Mouse (Mus musculus) cortical plate, adult 2 months (tissue): ENCODE measurements around the gene Rab5if. TPM values are rescaled to one million over a fixed set of nuclear protein-coding genes. Genes with fewer than 3 reads are reported as not detected.
"Not testable (repeated sequence)": the region's sequence is repeated elsewhere in the genome, so short reads cannot be mapped to it uniquely, and the experiment has no call there.

ENCODE experiments used
- H3K27ac ChIP-seq: fragments of 200-500 bp; 2 replicates; pipeline ENCODE4 v1.5.1; 2012; ENCODE audit warnings: low read length, control low read depth, inconsistent platforms; ENCODE audit not compliant: insufficient read depth
- H3K4me1 ChIP-seq: fragments of 200-500 bp; 2 replicates; pipeline ENCODE4 v1.6.1; 2011; ENCODE audit warnings: low read length; ENCODE audit not compliant: control insufficient read depth, insufficient read depth
- H3K4me3 ChIP-seq: fragments of 200-500 bp; 2 replicates; pipeline ENCODE4 v1.5.1; 2011; ENCODE audit warnings: mild to moderate bottlenecking, low read length, control low read depth; ENCODE audit not compliant: insufficient read depth
- CTCF ChIP-seq: fragments of 200-500 bp; IDR thresholded peaks from 2 replicates; pipeline ENCODE4 v1.5.1; 2011; ENCODE audit warnings: mild to moderate bottlenecking, control low read depth, low read length; ENCODE audit not compliant: insufficient read depth; ENCODE audit errors: extremely low read depth
- POLR2A ChIP-seq: fragments of 200-500 bp; IDR thresholded peaks from 2 replicates; pipeline ENCODE4 v1.6.1; 2011; ENCODE audit warnings: mild to moderate bottlenecking, low read length, control low read depth; ENCODE audit not compliant: insufficient read depth; ENCODE audit errors: extremely low read depth
- polyA plus RNA-seq: library from polyadenylated mRNA; depleted of rRNA; stranded (reverse); fragments of >200 nt; gene quantifications from 2 replicates; pipeline ENCODE4 v1.2.3, GENCODE M21; 2012

Rab5if gene
- polyA plus RNA-seq, 1 experiment: 110 TPM

DNA sequence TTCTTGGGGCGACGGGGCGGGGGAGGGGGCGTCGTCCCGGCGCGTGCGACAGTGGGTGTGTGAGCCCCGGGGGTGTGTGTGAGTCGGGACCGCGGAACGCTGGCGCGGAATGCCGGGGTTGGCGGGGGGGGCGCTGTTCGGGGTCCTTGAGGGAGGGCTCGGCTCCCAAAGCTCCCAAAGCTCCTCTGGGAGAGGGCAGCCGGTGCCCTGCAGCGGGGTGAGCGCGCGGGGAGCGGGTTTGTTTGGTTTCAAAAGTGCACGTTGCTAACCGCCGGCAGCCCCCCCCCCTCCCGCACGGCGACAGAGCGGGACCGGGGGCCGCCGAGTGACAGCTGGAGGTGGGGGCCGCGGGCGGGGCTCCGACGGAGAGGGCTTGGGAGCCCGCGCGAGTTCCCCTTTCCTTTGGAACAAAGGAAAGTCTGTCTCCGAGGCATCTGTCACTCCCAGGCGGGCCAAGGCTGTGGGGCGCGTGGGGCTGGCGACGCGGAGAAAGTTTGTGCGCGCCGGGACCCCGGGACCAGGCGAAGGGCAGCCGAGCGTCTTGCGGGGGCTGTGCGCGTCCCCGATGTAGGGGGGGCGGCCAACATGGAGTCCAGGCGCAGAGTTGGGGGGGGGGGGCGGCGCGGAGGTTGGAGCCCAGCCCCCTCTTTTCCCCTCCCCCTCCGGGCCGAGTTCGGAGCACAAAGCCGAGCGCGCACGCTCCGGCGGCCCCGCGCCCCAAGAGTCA, 22.5 kb upstream of the Rab5if start:
- H3K4me3 ChIP-seq: peak overlapping the region; percentile 1; the same call in 1 of the 2 replicates
- H3K27ac ChIP-seq: no peak overlapping the region
- H3K4me1 ChIP-seq: 0 out of 2 replicates have a peak, but pooled peaks cover 1% of the 10 kb centered on the region
- TF ChIP-seq CTCF (no peak), POLR2A (no peak)

DNA sequence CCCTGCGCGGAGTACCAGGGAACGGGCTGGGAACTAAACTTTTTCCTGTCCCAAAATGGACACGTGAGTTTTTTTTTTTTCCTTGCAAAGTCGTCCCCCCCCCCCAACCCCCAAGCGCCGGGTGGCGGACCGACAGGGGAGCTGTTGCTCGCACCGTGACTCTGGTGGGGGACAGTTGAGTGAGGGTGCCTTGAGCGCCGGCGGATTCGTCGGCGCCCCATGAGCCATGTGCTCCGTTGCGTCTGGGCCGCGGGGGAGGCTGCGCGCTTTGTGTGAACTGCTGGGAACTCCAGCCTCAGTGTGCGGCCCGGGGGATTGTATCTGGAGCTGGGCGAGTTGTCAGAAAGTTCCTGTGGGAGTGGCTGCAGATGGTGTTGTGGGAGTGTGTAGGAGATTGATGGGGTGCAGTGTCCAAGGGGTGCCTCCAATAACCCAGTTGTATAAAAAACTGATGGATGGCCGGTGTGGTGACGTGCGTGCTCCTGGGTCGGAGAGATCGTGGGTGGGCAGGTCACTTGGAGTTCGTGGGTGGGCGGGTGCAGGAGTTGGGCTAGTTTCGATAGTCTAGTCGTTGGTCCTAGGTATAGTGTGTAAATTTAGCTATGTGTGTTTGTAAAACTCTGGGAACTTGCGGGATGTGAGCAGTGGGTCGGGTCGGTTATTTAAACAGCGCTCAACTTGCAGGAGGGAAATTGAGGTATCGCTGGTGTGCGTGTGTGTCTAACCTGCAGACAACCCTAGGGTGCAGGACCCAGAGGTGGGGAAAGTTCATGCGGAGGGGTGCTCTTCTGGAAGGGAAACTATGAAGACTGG, 21.7 kb upstream of the Rab5if start:
- Histone ChIP-seq H3K27ac (no peak overlapping the region), H3K4me3 (peak overlapping the region; percentile 1; the same call in 1 of the 2 replicates), H3K4me1 (0 out of 2 replicates have a peak, but pooled peaks cover 1% of the 10 kb centered on the region)
- TF ChIP-seq POLR2A (no peak), CTCF (no peak)

- no peak overlapping the region for H3K4me3 ChIP-seq
- TF ChIP-seq POLR2A (no peak), CTCF (no peak)
- H3K27ac ChIP-seq: no peak overlapping the region
- 0 out of 2 replicates have a peak, but pooled peaks cover 1% of the 10 kb centered on the region for H3K4me1 ChIP-seq
These were observed 20.9 kb upstream of the Rab5if start for GRCm38 (mm10) chr2:156841841-156842706.

GRCm38 (mm10) chr2:156842711-156843110, 20.2 kb upstream of the Rab5if start:
- TF ChIP-seq POLR2A (no peak), CTCF (no peak)
- Histone ChIP-seq H3K4me3 (no peak overlapping the region), H3K27ac (no peak overlapping the region), H3K4me1 (0 out of 2 replicates have a peak, but pooled peaks cover 1% of the 10 kb centered on the region)

- H3K4me1 ChIP-seq: 0 out of 2 replicates have a peak, but pooled peaks cover 1% of the 10 kb centered on the region
- no peak overlapping the region for H3K4me3 ChIP-seq
- TF ChIP-seq CTCF: no peak
- TF ChIP-seq POLR2A: no peak
- H3K27ac ChIP-seq: no peak overlapping the region
These were observed 19.6 kb upstream of the Rab5if start for GRCm38 (mm10) chr2:156843331-156843730.

DNA sequence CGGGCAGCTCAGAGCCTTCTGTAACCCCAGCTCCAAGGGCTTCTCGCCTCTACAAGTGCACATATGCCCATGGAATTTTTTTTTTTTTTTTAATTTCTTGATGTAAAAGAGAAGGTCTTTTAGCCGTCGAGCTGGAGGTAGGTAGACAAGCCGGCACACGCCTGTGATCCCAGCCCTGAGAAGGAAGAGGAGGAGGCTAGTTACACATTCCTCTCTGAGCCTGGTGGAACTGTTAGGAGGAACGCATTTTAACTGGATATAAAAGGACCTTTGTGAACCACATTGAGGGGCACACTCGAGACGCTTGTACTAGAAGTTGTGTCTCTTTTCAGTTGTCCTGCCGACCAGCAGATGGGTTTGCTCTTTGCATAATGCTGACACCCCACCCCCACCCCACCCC, 18.2 kb upstream of the Rab5if start:
- H3K4me3 ChIP-seq: no peak overlapping the region
- TF ChIP-seq POLR2A: no peak
- no peak for TF ChIP-seq CTCF
- no peak overlapping the region for H3K27ac ChIP-seq
- H3K4me1 ChIP-seq: 0 out of 2 replicates have a peak, but pooled peaks cover 1% of the 10 kb centered on the region

DNA sequence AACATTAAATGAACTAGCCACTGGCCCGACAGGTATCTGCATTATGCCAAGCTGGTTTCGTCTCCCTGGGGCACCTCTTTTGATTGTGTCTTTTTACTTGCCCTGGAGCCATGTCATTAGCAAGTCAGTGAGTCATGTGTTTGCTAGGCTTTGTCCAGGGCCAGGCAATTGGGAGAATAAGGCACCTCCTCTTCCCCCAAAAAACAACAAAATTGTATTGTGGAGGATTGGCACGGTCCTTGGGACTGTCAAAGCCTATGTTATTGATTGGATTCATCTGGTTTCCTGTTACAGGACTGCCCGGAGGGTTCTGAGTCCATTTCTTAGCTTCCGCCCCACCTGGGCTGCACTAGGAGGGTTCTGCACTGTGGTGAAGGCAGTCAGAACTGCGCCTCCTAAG, 15.3 kb upstream of the Rab5if start:
- no peak for TF ChIP-seq POLR2A
- no peak for TF ChIP-seq CTCF
- Histone ChIP-seq H3K4me1 (no peaks in the 10 kb centered on the region), H3K4me3 (no peak overlapping the region), H3K27ac (no peak overlapping the region)

GRCm38 (mm10) chr2:156848526-156849182, 14.3 kb upstream of the Rab5if start:
- H3K4me3 ChIP-seq: no peak overlapping the region
- no peak overlapping the region for H3K27ac ChIP-seq
- TF ChIP-seq CTCF (no peak), POLR2A (no peak)
- no peaks in the 10 kb centered on the region for H3K4me1 ChIP-seq

- Histone ChIP-seq H3K4me3 (no peak overlapping the region), H3K27ac (no peak overlapping the region), H3K4me1 (no peaks in the 10 kb centered on the region)
- no peak for TF ChIP-seq POLR2A
- no peak for TF ChIP-seq CTCF
These were observed 12.4 kb upstream of the Rab5if start for GRCm38 (mm10) chr2:156850505-156850904.

DNA sequence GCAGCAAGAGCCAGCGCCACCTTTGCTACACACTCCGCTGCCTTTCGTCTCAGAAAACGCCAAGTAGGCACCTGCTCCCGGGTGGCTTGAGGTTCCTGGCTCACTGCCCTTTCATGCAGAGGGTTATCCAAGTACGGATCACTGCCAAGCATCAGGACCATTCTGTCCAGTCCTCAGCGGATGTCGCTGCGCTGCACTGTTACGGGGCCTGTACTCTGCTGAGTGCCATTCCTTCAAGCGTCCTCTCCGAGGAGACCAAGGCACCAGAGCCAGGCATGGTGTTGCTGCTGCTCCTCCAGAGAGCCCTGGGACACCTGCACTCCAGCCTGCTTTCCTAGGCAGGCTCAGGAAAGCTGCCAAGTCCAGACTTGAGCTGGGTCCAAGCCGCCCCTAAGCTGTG, 9.3 kb upstream of the Rab5if start:
- not testable (repeated sequence) for H3K27ac ChIP-seq, H3K4me1 ChIP-seq, H3K4me3 ChIP-seq
